Mouse (Mus musculus) brain, adult 2 months (tissue): ENCODE data around the gene Crym.

Source experiments
- DNase-seq: peaks from one replicate; pipeline ENCODE4 v3.0.0; 2011; ENCODE audit warnings: low read depth, low spot score

Crym gene

DNA sequence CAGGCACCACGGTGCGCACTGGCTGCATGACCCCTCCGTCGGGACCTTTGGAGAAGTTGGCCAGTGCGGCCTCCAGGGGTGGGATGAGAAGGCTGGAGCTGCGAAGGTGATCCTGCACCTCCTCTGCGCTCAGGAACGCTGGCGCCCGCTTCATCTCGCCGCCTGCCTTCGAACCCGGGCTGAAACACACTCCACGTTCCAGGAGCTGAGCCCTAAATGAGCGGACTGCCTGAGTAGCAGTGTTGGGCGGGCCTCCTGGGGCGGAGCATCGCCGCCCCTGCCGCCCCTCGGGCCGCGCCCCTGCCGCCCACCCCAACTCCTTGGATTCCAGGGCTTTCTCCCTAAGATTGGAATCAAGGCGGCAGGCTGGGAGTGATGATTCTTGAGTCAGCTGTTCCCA lies at the start of gene Crym:
TSS of gene Crym (minus strand) at position 341 of the 400 bp plus-strand sequence.
- peak; percentile 60 for DNase-seq

DNA sequence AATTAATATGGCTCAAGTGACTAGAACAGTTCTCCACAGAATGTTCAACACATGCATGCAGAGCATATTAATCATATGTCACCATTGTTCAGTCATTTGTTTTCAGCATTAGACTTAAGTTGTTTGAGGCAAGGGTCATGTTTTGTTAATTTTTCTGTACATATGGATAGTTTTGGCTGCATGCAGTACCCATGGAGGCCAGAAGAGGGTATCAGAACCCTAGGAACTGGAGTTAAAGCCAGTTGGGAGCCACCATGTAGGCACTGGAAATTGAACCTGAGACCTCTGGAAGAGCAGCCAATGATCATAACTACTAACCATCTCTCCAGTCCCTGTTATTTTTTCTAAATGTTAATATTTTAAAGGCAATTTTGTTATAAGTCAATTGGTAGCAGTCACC lies 39.2 kb upstream of the Crym start:
- no peak for DNase-seq

- DNase-seq: peak; percentile 69
These were observed 26.6 kb upstream of the Crym start for GRCm38 (mm10) chr7:120228541-120228940.

- DNase-seq: peak; percentile 8
These were observed 4.1 kb upstream of the Crym start for GRCm38 (mm10) chr7:120205989-120206388.

GRCm38 (mm10) chr7:120203789-120204188 lies 1.9 kb upstream of the Crym start, which contains the start of gene Abca14:
Gene Abca14, plus strand, starts transcription at chr7:120203961.
- peak; percentile 83 for DNase-seq

GRCm38 (mm10) chr7:120201231-120201744 lies 623 bp downstream of the Crym start:
- peak; percentile 35 for DNase-seq

- peak; percentile 41 for DNase-seq
These were observed 6.7 kb downstream of the Crym start for GRCm38 (mm10) chr7:120195207-120195606.

DNA sequence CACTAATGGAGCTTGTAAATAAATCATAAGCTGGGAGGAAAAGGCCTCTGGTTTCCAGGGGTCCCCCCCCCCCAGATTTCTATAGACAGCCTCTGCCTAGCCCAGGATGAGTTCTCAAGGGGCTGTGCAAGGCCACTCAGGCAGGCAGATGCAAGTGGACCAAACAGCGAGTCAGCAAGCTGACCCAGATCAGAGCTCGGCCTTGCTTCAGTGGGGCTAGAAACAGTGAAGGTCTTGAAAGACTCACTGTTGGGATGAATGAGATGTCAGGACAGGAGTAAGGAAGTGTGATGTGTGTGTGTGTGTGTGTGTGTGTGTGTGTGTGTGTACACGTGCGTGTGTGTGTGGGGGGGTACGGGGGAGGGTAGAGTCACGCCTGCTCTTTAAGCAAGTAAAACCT lies 9.1 kb downstream of the Crym start:
- no peak for DNase-seq

DNA sequence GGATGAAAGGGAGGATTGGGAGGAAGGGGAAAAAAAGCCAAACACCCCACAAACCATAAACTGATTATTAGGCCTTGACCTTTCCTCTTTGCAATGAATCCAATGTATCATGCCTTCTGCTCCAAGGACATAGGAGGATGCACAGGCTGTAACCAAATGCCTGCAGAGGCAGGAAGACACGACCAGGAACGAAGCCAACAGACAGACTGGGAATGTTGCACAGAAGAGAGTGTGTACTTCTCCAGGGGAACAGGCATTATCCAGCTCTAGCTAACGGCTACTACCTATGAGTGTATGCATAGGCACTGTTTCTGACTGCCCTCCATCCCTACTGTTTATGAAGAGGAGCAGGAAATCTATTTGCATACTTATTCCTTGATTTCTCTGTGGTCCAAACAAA lies 9.7 kb downstream of the Crym start:
- peak; percentile 75 for DNase-seq

- DNase-seq: peak; percentile 49
These were observed 11.7 kb downstream of the Crym start for GRCm38 (mm10) chr7:120190150-120190665.

GRCm38 (mm10) chr7:120189369-120190149 lies 12.4 kb downstream of the Crym start:
- no peak for DNase-seq

DNA sequence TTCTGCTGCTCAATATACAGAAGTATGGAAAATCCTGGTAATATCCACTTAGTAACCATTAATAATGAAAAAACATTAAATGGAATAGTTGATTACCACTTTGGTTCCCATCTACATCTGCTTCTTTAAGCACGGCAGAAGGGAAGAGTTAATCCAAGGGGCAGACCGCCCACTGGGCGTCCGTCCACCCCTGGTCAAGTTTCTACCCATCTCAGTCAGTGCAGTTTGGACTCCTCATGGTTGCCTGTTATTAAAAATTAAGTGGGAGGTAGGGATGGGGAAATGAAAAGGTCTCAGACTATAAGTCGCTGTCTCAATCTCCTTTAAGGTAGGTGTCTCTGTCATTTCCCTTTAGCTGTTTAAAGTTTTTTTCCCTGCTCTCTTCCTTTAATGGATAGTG lies 13.0 kb downstream of the Crym start:
- no peak for DNase-seq

DNA sequence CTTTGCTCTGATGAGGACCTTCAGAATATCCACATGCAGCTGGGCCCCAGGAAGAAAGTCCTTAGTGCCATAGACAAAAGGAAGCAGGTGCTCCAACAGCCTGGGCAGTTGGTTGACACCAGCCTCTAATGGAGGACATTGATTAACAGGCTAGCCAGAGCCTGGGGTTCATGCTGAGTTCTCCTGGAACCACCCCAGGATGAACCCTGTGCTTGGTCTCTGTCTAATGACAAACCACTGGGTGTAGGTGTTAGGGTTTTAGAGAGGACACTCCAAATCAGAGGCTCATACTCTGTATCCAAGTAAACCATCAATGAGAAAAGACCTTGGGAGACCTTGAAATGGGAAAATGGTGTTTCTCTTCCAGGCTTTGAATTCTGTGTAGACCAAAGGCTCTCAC lies 19.0 kb downstream of the Crym start:
- no peak for DNase-seq

- DNase-seq: peak; percentile 19
These were observed 20.3 kb downstream of the Crym start for GRCm38 (mm10) chr7:120181401-120182230.

GRCm38 (mm10) chr7:120180547-120180946 lies 21.4 kb downstream of the Crym start:
- DNase-seq: peak; percentile 56

- DNase-seq: no peak
These were observed 23.0 kb downstream of the Crym start for GRCm38 (mm10) chr7:120178935-120179334.

GRCm38 (mm10) chr7:120177611-120178010 lies 24.3 kb downstream of the Crym start:
- DNase-seq: no peak

DNA sequence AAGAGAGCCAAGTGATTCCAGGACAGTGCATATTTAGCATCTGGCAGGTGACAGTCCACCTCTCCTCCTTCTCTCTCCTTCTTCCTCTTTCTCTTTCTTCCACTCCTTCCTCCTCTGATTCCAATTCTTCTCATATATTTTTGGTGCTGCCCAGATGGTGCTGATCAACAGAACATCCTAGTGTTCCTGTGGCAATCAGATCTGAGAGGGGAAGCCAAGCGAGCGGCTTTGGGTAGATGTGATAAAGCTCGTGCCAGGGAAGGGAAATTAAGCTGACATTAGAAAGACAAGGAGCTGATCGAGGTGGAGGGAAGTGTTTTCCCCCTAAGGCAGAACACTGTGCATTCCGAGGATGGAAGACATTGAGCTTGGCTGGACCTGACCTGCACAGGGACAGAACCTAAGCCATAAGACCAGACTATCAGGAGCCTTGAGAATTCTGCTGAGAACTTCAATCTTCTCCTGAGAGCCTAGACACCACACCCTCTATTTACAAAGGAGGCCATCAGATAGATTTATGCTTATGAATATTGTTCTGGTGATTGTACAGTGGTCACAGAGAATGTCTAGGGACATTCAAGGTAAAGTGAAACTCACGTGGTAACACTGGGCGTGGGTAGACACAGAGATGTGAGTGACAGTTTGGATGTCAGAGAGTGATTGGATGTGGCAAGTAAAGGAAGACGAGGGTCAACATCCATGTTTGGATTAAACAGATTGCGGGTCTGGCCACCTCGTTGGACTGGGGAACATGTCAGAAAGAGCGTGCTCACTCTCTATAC lies 27.0 kb downstream of the Crym start:
- peak; percentile 62 for DNase-seq

DNA sequence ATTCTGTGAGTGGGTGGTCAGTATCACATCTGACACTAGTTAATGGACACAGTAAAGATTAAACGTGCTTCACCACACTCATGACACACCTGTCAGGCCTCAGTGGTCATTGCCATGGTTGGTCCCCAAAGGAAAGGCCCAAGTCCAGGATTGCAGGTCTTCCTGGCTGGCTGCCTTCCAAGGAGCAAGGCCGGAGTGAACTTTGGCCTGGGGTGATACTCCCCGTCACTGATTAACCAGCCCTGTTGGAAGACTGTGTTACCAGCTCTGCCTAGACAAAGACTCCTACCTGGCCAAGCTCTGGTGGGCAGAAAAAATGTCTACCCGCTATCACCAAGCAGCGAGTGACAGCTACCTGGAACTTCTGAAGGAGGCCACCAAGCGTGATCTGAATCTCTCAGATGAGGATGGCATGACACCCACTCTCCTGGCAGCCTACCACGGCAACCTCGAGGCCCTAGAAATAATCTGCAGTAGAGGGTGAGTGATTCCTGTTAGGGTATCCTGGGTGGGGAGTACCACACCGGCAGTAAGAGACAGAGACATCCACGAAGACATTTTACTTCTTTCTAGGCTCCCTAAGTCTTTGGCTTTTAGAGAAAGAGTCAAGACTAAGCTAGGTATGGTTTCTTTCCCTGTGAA lies 28.2 kb downstream of the Crym start, which contains the start of gene Anks4b:
TSS of gene Anks4b (plus strand) at position 256 of the 642 bp plus-strand sequence.
- no peak for DNase-seq

GRCm38 (mm10) chr7:120172188-120172700 lies 29.7 kb downstream of the Crym start:
- DNase-seq: no peak
